Comparison of ENCODE assay signal across 8 mouse cellular contexts in the genomic region with DNA sequence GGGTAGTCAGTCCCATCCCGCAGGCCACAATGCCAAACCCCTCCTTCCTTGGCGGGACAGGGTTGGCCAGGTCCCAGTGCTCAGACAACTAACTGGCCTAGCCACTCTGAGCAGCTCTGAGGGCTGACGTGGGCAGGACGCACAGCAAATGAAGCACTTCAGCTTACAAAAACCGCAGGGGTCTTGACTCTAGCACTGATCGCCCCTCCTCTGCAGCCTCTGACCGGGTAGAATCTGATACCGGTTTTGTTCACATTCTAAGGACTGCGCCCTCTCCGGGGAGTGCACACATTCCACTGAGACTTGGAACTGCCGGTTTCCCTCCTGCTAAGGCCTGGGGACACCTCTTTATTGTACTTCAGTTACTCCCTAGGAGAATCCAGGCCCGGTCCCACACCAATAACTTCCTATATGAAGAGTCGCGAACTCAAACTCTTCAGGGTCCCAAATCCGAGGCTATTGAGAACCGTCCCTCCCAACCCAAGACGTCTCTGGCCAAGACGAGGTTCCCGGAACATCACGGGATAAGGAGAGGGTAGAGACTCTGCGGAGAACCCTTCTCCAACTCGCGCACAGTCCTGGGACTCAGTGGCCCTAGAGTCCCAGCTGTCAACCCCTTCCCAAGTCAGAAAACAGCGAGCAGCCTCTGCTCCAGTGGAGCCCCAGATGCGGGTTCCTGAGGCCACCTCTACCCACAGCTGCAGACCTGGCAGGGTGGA. TPM values are rescaled to one million over a fixed set of nuclear protein-coding genes. Genes with fewer than 3 reads are reported as not detected.
DNase-seq lines count a peak whose midpoint lies in the region; ATAC-seq lines count a peak whose summit lies in the region.

No protein-coding gene starts in this region.

- peak overlapping the region; percentile 87 for H3K4me2 ChIP-seq in hindbrain, embryonic 13.5 days

- H3K27me3 ChIP-seq in hindbrain, embryonic 13.5 days, result peaks cover 33% of the 10 kb centered on the region

- H3K36me3 ChIP-seq in hindbrain, embryonic 13.5 days, result no peaks in the 10 kb centered on the region
- no peaks in the 10 kb centered on the region for H3K36me3 ChIP-seq in macrophage (ENCODE audit: inconsistent target)

- H3K27ac ChIP-seq in hindbrain, embryonic 13.5 days, result no peak overlapping the region
- no peak overlapping the region for H3K27ac ChIP-seq in macrophage

- no peaks in the 10 kb centered on the region for H3K9me3 ChIP-seq in hindbrain, embryonic 13.5 days

- H3K9ac ChIP-seq in hindbrain, embryonic 13.5 days, result peak overlapping the region; percentile 69

- WGBS in hindbrain, embryonic 13.5 days, result under 1% methylated on average over 25 of the region's 25 CpGs
- WGBS in macrophage (ENCODE audit: missing documents), result 2% methylated on average over 25 of the region's 25 CpGs

- DNase-seq in NIH3T3 (ENCODE audit: low read depth), result peak; percentile 92
- peak; percentile 86 for DNase-seq in cerebellum, adult 8-10 months
- DNase-seq in forelimb bud, embryonic 11.5 days (ENCODE audit: low read depth, low spot score), result peak; percentile 72
- peak; percentile 44 for DNase-seq in left cerebral cortex, adult 11 months (ENCODE audit: low spot score)
- DNase-seq in right cerebral cortex, postnatal 4 days, result peak; percentile 31
- no peak for DNase-seq in frontal cortex, postnatal 10 days (ENCODE audit: low spot score in 2 of 2)

- peak overlapping the region; percentile 53 for H3K4me3 ChIP-seq in hindbrain, embryonic 13.5 days
- H3K4me3 ChIP-seq in macrophage (ENCODE audit: inconsistent target), result peak overlapping the region; percentile 78

- ATAC-seq in hindbrain, embryonic 13.5 days (ENCODE audit: low FRiP score), result peak; percentile 76

- H3K4me1 ChIP-seq in hindbrain, embryonic 13.5 days (replicated peaks), result peaks cover 17% of the 10 kb centered on the region

- no peaks in the 10 kb centered on the region; the same call in 1 of the 2 replicates for H3K79me2 ChIP-seq in macrophage (ENCODE audit: inconsistent target)

RNA-seq across cellular contexts. Expression of a gene that starts 0.5 kb away (rescaled TPM):
- polyA plus RNA-seq in hindbrain, embryonic 13.5 days (2015; fragmentation: Nextera tagmentation; extraction: Ambion mirVana), result 0.53 and 0.77 TPM in 2 replicates
- 10 to 100 TPM in 1 of 26 experiments, 1 to 10 TPM in 5, under 1 TPM in 13, not detected in 7; 0.13 to 10.0 (median 0.37) TPM for total RNA-seq in macrophage (2018; cell fraction: chromatin; rRNA removed)
- total RNA-seq in macrophage (2018; cell fraction: cytosol; rRNA removed), result 1 to 10 TPM in 1 of 26 experiments, under 1 TPM in 25; 0.03 to 3.5 (median 0.13) TPM
- total RNA-seq in macrophage (2018; cell fraction: nucleus; rRNA removed), result 1 to 10 TPM in 3 of 26 experiments, under 1 TPM in 13, not detected in 10; 0.06 to 7.4 (median 0.21) TPM
- polyA plus RNA-seq in macrophage (2018), result 0.14 to 0.42 TPM (median 0.19 TPM) in 3 replicates

RNA-seq across cellular contexts. Expression of a gene that starts 43.9 kb away (rescaled TPM):
- 76.6 and 79.2 TPM in 2 replicates for polyA plus RNA-seq in hindbrain, embryonic 13.5 days (2015; fragmentation: Nextera tagmentation; extraction: Ambion mirVana)
- total RNA-seq in macrophage (2018; cell fraction: chromatin; rRNA removed), result 10 to 100 TPM; 12.5 to 38.5 (median 23.3) TPM
- total RNA-seq in macrophage (2018; cell fraction: cytosol; rRNA removed), result 10 to 100 TPM; 10.4 to 16.7 (median 14.1) TPM
- total RNA-seq in macrophage (2018; cell fraction: nucleus; rRNA removed), result 10 to 100 TPM in 24 of 26 experiments, 1 to 10 TPM in 2; 9.7 to 34.9 (median 15.3) TPM
- 15.9 to 20.6 TPM (median 17.3 TPM) in 3 replicates for polyA plus RNA-seq in macrophage (2018)

RNA-seq across cellular contexts. Expression of a gene that starts 44.3 kb away (rescaled TPM):
- 26.1 and 27.5 TPM in 2 replicates for polyA plus RNA-seq in hindbrain, embryonic 13.5 days (2015; fragmentation: Nextera tagmentation; extraction: Ambion mirVana)
- 10 to 100 TPM in 20 of 26 experiments, 1 to 10 TPM in 6; 3.8 to 83.0 (median 27.6) TPM for total RNA-seq in macrophage (2018; cell fraction: chromatin; rRNA removed)
- total RNA-seq in macrophage (2018; cell fraction: cytosol; rRNA removed), result 100 to 1,000 TPM in 7 of 26 experiments, 10 to 100 TPM in 19; 12.3 to 145 (median 38.9) TPM
- total RNA-seq in macrophage (2018; cell fraction: nucleus; rRNA removed), result 100 to 1,000 TPM in 4 of 26 experiments, 10 to 100 TPM in 16, 1 to 10 TPM in 6; 5.3 to 166 (median 41.8) TPM
- 15.1 to 37.7 TPM (median 17.5 TPM) in 3 replicates for polyA plus RNA-seq in macrophage (2018)

Comparison
In these comparisons a context has a peak if more than half of its experiments do, and no peak if none do; other contexts are left out.
1. DNase-seq: peak in NIH3T3 (single experiment), cerebellum, adult 8-10 months (single experiment), forelimb bud, embryonic 11.5 days (single experiment), left cerebral cortex, adult 11 months (single experiment) and right cerebral cortex, postnatal 4 days (single experiment); none in frontal cortex, postnatal 10 days (0 of 2).